Mouse (Mus musculus): Measurements from ENCODE around the gene Tnfrsf1b. TPM values are rescaled to one million over a fixed set of nuclear protein-coding genes. Genes with fewer than 3 reads are reported as not detected.
"Not testable (repeated sequence)": the region's sequence is repeated elsewhere in the genome, so short reads cannot be mapped to it uniquely, and the experiment has no call there.

The Tnfrsf1b gene
- polyA plus RNA-seq, 1 experiment from 2014 or later, result 3.2 TPM

- peaks cover 37% of the 10 kb centered on the region for H3K36me3 ChIP-seq (ENCODE audit: control insufficient read depth, insufficient read depth, low read length)
- H3K9me3 ChIP-seq (ENCODE audit: control insufficient read depth, low read depth, low read length), result no peaks in the 10 kb centered on the region
- H3K27me3 ChIP-seq (ENCODE audit: control insufficient read depth, insufficient read depth, low read length), result no peaks in the 10 kb centered on the region
- no peak overlapping the region for H3K27ac ChIP-seq (ENCODE audit: low read length)
- H3K9ac ChIP-seq (replicated peaks; ENCODE audit: low read depth, low read length), result no peak overlapping the region
- H3K4me1 ChIP-seq (ENCODE audit: control insufficient read depth, insufficient read depth, low read length), result no peaks in the 10 kb centered on the region
- no peak overlapping the region for H3K4me2 ChIP-seq (replicated peaks; ENCODE audit: low read depth, low read length)
- ATAC-seq (ENCODE audit: insufficient number of reproducible peaks, insufficient read depth, low FRiP score, low read depth), result no peak
- H3K4me3 ChIP-seq (ENCODE audit: low read depth, low read length), result no peak overlapping the region
- WGBS, result 93% methylated on average over 5 of the region's 5 CpGs
These were observed 67.6 kb downstream of the Tnfrsf1b start for GRCm38 (mm10) chr4:145178918-145179549.

GRCm38 (mm10) chr4:145165542-145165941, 81.1 kb downstream of the Tnfrsf1b start:
- H3K4me1 ChIP-seq (ENCODE audit: control insufficient read depth, insufficient read depth, low read length); H3K27me3 ChIP-seq (ENCODE audit: control insufficient read depth, insufficient read depth, low read length); H3K4me3 ChIP-seq (ENCODE audit: low read depth, low read length); H3K27ac ChIP-seq (ENCODE audit: low read length); ATAC-seq (ENCODE audit: insufficient number of reproducible peaks, insufficient read depth, low FRiP score, low read depth); H3K9ac ChIP-seq (replicated peaks; ENCODE audit: low read depth, low read length); H3K4me2 ChIP-seq (replicated peaks; ENCODE audit: low read depth, low read length); H3K9me3 ChIP-seq (ENCODE audit: control insufficient read depth, low read depth, low read length): not testable (repeated sequence)
- peaks cover 58% of the 10 kb centered on the region for H3K36me3 ChIP-seq (ENCODE audit: control insufficient read depth, insufficient read depth, low read length)
- 87% methylated on average over 3 of the region's 3 CpGs for WGBS

- Histone ChIP-seq H3K27ac (ENCODE audit: low read length) (no peak overlapping the region), H3K9ac (replicated peaks; ENCODE audit: low read depth, low read length) (no peak overlapping the region), H3K27me3 (ENCODE audit: control insufficient read depth, insufficient read depth, low read length) (no peaks in the 10 kb centered on the region), H3K4me2 (replicated peaks; ENCODE audit: low read depth, low read length) (no peak overlapping the region), H3K9me3 (ENCODE audit: control insufficient read depth, low read depth, low read length) (no peaks in the 10 kb centered on the region), H3K36me3 (ENCODE audit: control insufficient read depth, insufficient read depth, low read length) (peaks cover 52% of the 10 kb centered on the region), H3K4me1 (ENCODE audit: control insufficient read depth, insufficient read depth, low read length) (no peaks in the 10 kb centered on the region), H3K4me3 (ENCODE audit: low read depth, low read length) (no peak overlapping the region)
- WGBS, result 94% methylated on average over 4 of the region's 4 CpGs
- ATAC-seq (ENCODE audit: insufficient number of reproducible peaks, insufficient read depth, low FRiP score, low read depth), result no peak
These were observed 82.6 kb downstream of the Tnfrsf1b start for GRCm38 (mm10) chr4:145164111-145164510.

Other genes starting within 250 kb of the Tnfrsf1b start
- gene Vps13d, start 51.9 kb downstream of the Tnfrsf1b start, polyA plus RNA-seq (2014; fragmentation: Nextera tagmentation; extraction: Ambion mirVana), result 14.7 and 15.0 TPM in 2 replicates
- gene Tnfrsf8, start 68.3 kb upstream of the Tnfrsf1b start, polyA plus RNA-seq (2014; fragmentation: Nextera tagmentation; extraction: Ambion mirVana), result 0.13 and 0.20 TPM in 2 replicates

All from stomach, embryonic 14.5 days (tissue).